Comparison of ENCODE assay signal across 8 mouse cellular contexts in genomic region chr2:118976282-118976929, GRCm38 (mm10). TPM values are rescaled to one million over a fixed set of nuclear protein-coding genes. Genes with fewer than 3 reads are reported as not detected.
A peak's percentile ranks its signal among the peaks of the same experiment; 100 is the strongest.
DNase-seq lines count a peak whose midpoint lies in the region; ATAC-seq and TF ChIP-seq lines count a peak whose summit lies in the region.

No protein-coding gene starts in this region.

- WGBS in hindbrain, postnatal 0 days, result 2% methylated on average over 57 of the region's 57 CpGs
- WGBS in macrophage (ENCODE audit: missing documents), result 5% methylated on average over 52 of the region's 57 CpGs

- peak; percentile 81 for TF ChIP-seq CTCF in gastrocnemius, adult 2 months (IDR thresholded peaks at IDR 0.05)
- peak; percentile 77 for TF ChIP-seq CTCF in hindbrain, postnatal 0 days (IDR thresholded peaks at IDR 0.05; ENCODE audit: low read depth)
- TF ChIP-seq CTCF in left cerebral cortex, adult 2 months (IDR thresholded peaks at IDR 0.05), result peak; percentile 76

- peak overlapping the region; percentile 48 for H3K9ac ChIP-seq in hindbrain, postnatal 0 days (replicated peaks; ENCODE audit: low read length)

- peak; percentile 92 for DNase-seq in gastrocnemius, adult 2 months
- DNase-seq in hindbrain, postnatal 0 days (ENCODE audit: low spot score), result peak; percentile 85
- DNase-seq in left cerebral cortex, adult 2 months (ENCODE audit: extremely low spot score in 1 of 2, low spot score in 2 of 2), result peak; percentile 82 to 84
- peak; percentile 67 for DNase-seq in retina, postnatal 7 days (ENCODE audit: low read depth, low spot score)
- DNase-seq in urinary bladder, adult 18-20 months (ENCODE audit: low spot score in 2 of 2), result peak; percentile 77 to 93

- peak overlapping the region; percentile 79 for H3K4me3 ChIP-seq in gastrocnemius, adult 2 months
- peak overlapping the region; percentile 38 for H3K4me3 ChIP-seq in hindbrain, postnatal 0 days (ENCODE audit: low read length)
- H3K4me3 ChIP-seq in left cerebral cortex, adult 2 months, result peak overlapping the region; percentile 53
- peak overlapping the region; percentile 19; the same call in 1 of the 2 replicates for H3K4me3 ChIP-seq in macrophage (ENCODE audit: inconsistent target)

- peaks cover 21% of the 10 kb centered on the region; the same call in 1 of the 2 replicates for H3K27me3 ChIP-seq in hindbrain, postnatal 0 days (ENCODE audit: insufficient read depth, low read length)

- no peaks in the 10 kb centered on the region for H3K36me3 ChIP-seq in hindbrain, postnatal 0 days (ENCODE audit: insufficient read depth, low read length)
- H3K36me3 ChIP-seq in macrophage (ENCODE audit: inconsistent target), result no peaks in the 10 kb centered on the region

- H3K4me2 ChIP-seq in hindbrain, postnatal 0 days (ENCODE audit: low read depth, low read length), result peak overlapping the region; percentile 66

- intact Hi-C loops in gastrocnemius, adult 2 months (cut with DNase I), result loop anchor here (10.0 kb wide), 2 partner anchors 212 to 342 kb away; partner anchors contain the start of gene Ccdc9b
- intact Hi-C loops in left cerebral cortex, adult 2 months (cut with DNase I), result loop anchor here (1.0 kb wide), 1 partner anchor 75 kb away; no protein-coding TSS in a partner anchor

- H3K9me3 ChIP-seq in hindbrain, postnatal 0 days (ENCODE audit: low read length), result no peaks in the 10 kb centered on the region

- no peaks in the 10 kb centered on the region for H3K79me2 ChIP-seq in macrophage (ENCODE audit: inconsistent target)

- ATAC-seq in activated CD4-positive, CD25-positive, alpha-beta regulatory T cell, adult 4 months, result peak; percentile 82
- peak; percentile 87 for ATAC-seq in common myeloid progenitor, adult 5-6 weeks (replicated peaks; ENCODE audit: low read depth, poor library complexity, severe bottlenecking)
- peak; percentile 83 for ATAC-seq in hindbrain, postnatal 0 days

- H3K27ac ChIP-seq in gastrocnemius, adult 2 months, result peak overlapping the region; percentile 80
- peak overlapping the region; percentile 43 for H3K27ac ChIP-seq in hindbrain, postnatal 0 days
- peak overlapping the region; percentile 78 for H3K27ac ChIP-seq in left cerebral cortex, adult 2 months
- H3K27ac ChIP-seq in macrophage, result no peak overlapping the region

- H3K4me1 ChIP-seq in hindbrain, postnatal 0 days (ENCODE audit: insufficient read depth, low read length), result peaks cover 11% of the 10 kb centered on the region; the same call in 1 of the 2 replicates

RNA-seq across cellular contexts. Expression of gene Chst14, which starts 50.1 kb away (rescaled TPM):
- polyA plus RNA-seq in activated CD4-positive, CD25-positive, alpha-beta regulatory T cell, adult 4 months (2017; shearing (Covaris generic)), result 1 to 10 TPM; 1.3 to 1.5 TPM
- 2.9 and 3.9 TPM in 2 replicates for total RNA-seq in common myeloid progenitor, adult 5-6 weeks (2017)
- total RNA-seq in gastrocnemius, adult 2 months (2021), result 1 to 10 TPM; 1.6 to 2.3 TPM
- 6.2 and 8.5 TPM in 2 replicates for total RNA-seq in hindbrain, postnatal 0 days (2014; rRNA removed)
- polyA plus RNA-seq in hindbrain, postnatal 0 days (2015; fragmentation: Nextera tagmentation; extraction: Ambion mirVana), result 4.7 and 4.9 TPM in 2 replicates
- total RNA-seq in left cerebral cortex, adult 2 months (2021), result 1 to 10 TPM; 2.4 to 3.3 TPM
- total RNA-seq in macrophage (2018; cell fraction: chromatin; rRNA removed), result 10 to 100 TPM in 7 of 26 experiments, 1 to 10 TPM in 18, under 1 TPM in 1; 0.95 to 17.3 (median 4.4) TPM
- 10 to 100 TPM; 14.7 to 54.2 (median 30.2) TPM for total RNA-seq in macrophage (2018; cell fraction: cytosol; rRNA removed)
- 10 to 100 TPM in 25 of 26 experiments, 1 to 10 TPM in 1; 8.6 to 58.0 (median 32.0) TPM for total RNA-seq in macrophage (2018; cell fraction: nucleus; rRNA removed)
- 17.8 to 32.1 TPM (median 29.0 TPM) in 3 replicates for polyA plus RNA-seq in macrophage (2018)

RNA-seq across cellular contexts. Expression of gene Ccdc32, which starts 52.8 kb away (rescaled TPM):
- polyA plus RNA-seq in activated CD4-positive, CD25-positive, alpha-beta regulatory T cell, adult 4 months (2017; shearing (Covaris generic)), result 10 to 100 TPM; 20.5 to 21.3 TPM
- 11.4 and 15.7 TPM in 2 replicates for total RNA-seq in common myeloid progenitor, adult 5-6 weeks (2017)
- total RNA-seq in gastrocnemius, adult 2 months (2021), result 1 to 10 TPM; 3.2 to 4.8 TPM
- total RNA-seq in hindbrain, postnatal 0 days (2014; rRNA removed), result 26.1 and 33.1 TPM in 2 replicates
- polyA plus RNA-seq in hindbrain, postnatal 0 days (2015; fragmentation: Nextera tagmentation; extraction: Ambion mirVana), result 47.7 and 47.9 TPM in 2 replicates
- 10 to 100 TPM; 46.1 to 49.7 TPM for total RNA-seq in left cerebral cortex, adult 2 months (2021)
- total RNA-seq in macrophage (2018; cell fraction: chromatin; rRNA removed), result 10 to 100 TPM in 9 of 26 experiments, 1 to 10 TPM in 17; 2.5 to 17.9 (median 7.4) TPM
- 10 to 100 TPM; 12.2 to 27.6 (median 18.7) TPM for total RNA-seq in macrophage (2018; cell fraction: cytosol; rRNA removed)
- 10 to 100 TPM in 8 of 26 experiments, 1 to 10 TPM in 18; 3.0 to 18.4 (median 7.1) TPM for total RNA-seq in macrophage (2018; cell fraction: nucleus; rRNA removed)
- polyA plus RNA-seq in macrophage (2018), result 22.4 to 25.3 TPM (median 25.0 TPM) in 3 replicates

RNA-seq across cellular contexts. Expression of gene Rpusd2, which starts 58.2 kb away (rescaled TPM):
- polyA plus RNA-seq in activated CD4-positive, CD25-positive, alpha-beta regulatory T cell, adult 4 months (2017; shearing (Covaris generic)), result 1 to 10 TPM; 2.3 to 2.4 TPM
- total RNA-seq in common myeloid progenitor, adult 5-6 weeks (2017), result 22.3 and 22.8 TPM in 2 replicates
- total RNA-seq in gastrocnemius, adult 2 months (2021), result 1 to 10 TPM; 2.8 to 3.4 TPM
- total RNA-seq in hindbrain, postnatal 0 days (2014; rRNA removed), result 10.4 and 11.2 TPM in 2 replicates
- 3.3 and 4.5 TPM in 2 replicates for polyA plus RNA-seq in hindbrain, postnatal 0 days (2015; fragmentation: Nextera tagmentation; extraction: Ambion mirVana)
- 1 to 10 TPM; 7.7 to 7.8 TPM for total RNA-seq in left cerebral cortex, adult 2 months (2021)
- 1 to 10 TPM in 15 of 26 experiments, under 1 TPM in 11; 0.21 to 8.1 (median 1.5) TPM for total RNA-seq in macrophage (2018; cell fraction: chromatin; rRNA removed)
- total RNA-seq in macrophage (2018; cell fraction: cytosol; rRNA removed), result 1 to 10 TPM in 23 of 26 experiments, under 1 TPM in 3; 0.48 to 5.9 (median 3.3) TPM
- total RNA-seq in macrophage (2018; cell fraction: nucleus; rRNA removed), result 1 to 10 TPM in 18 of 26 experiments, under 1 TPM in 8; 0.36 to 7.6 (median 1.3) TPM
- 1.7 to 3.6 TPM (median 2.4 TPM) in 3 replicates for polyA plus RNA-seq in macrophage (2018)

Comparison
In these comparisons a context has a peak if more than half of its experiments do, and no peak if none do; other contexts are left out.
1. H3K4me3 ChIP-seq: peak in every context shown above with its lines; median percentile 79 in gastrocnemius, adult 2 months; 53 in left cerebral cortex, adult 2 months; 38 in hindbrain, postnatal 0 days; 19 in macrophage.